Mouse (Mus musculus) left cerebral cortex, postnatal 4 days (tissue): ENCODE measurements around the gene Lrig1. TPM values are rescaled to one million over a fixed set of nuclear protein-coding genes. Genes with fewer than 3 reads are reported as not detected.

Source experiments
- DNase-seq: peaks from one replicate; pipeline ENCODE4 v3.0.0-alpha.2; 2022
- intact Hi-C: fragments of 180-260 bp; cut with DNase I; formaldehyde crosslinking; loops from one replicate; pipeline ENCODE4 v1.15.1; 2025
- total RNA-seq, 2 experiments: library from RNA; stranded (reverse); gene quantifications; 2 replicates each; pipeline ENCODE4 v1.2.3; 2021

Lrig1 gene
- total RNA-seq = 10 to 100 TPM; 28.3 to 32.8 TPM

DNA sequence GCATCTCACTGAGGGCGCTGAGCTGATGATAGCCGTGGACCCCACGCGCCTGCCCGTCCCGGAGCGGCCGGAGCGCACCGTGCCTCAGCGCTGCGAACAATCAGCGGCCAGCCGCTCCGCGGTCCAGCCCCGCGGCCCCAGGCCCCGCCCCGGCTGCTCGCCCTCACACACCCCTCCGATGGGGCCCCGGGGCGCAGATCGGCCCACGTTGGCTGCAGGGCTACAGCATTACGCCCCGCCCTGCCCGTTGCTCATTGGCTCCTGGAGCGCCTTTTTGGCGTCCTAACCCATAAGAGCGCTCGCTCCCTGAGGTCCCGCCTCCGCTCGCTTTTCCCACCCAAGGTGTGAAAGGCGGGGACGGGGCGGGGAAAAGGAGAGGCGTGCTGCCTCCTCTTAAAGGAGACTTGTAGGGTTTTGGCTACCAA is at the start of gene Lrig1:
Gene Lrig1 (minus strand): TSS at position 92 of the 425 bp plus-strand sequence.
- intact Hi-C loops = loop anchor here (5.0 kb wide), 1 partner anchor 267 kb away; no protein-coding TSS in a partner anchor
- peak; percentile 99 for DNase-seq

DNA sequence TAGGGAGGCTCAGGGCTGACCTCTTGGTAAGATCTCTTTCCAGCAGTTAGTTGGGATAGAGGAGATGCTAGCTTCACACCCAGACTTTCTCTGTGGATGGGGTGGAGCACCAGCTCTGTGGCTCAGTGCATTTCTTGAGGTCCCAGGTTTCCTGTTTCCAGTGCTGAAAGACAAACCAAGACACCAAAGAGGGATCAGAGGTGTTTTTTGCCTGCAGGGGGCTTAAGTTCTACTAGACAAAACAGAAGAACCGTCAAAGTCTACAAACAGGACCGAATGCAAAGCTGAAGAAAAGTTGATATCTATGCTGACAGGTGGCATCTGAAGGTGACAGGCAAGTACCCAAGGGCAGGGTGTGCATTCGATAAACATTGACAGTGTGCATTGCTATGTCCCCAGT is 49.7 kb upstream of the Lrig1 start:
- intact Hi-C loops = no loop called here
- DNase-seq = no peak

DNA sequence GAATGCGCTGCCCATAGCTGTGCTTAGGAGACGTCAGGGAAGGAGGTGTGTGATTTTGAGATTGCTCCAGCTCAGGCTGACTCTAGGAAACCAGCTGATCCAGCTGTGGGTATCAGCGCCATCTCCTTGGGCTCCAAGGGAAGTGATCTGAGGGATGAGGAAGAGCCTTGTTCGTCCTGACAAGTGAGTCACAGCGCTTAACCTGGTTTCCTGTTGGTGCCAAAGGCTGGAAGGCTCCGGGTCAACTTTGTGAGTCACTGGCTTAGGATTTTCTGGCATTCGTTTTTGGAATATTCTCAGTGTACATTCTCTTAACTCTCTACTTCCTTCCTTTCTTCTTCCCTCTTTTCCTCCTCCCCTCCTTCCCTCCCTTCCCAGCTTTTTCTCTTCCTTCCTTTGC is 48.4 kb upstream of the Lrig1 start:
- intact Hi-C loops = no loop called here
- no peak for DNase-seq

DNA sequence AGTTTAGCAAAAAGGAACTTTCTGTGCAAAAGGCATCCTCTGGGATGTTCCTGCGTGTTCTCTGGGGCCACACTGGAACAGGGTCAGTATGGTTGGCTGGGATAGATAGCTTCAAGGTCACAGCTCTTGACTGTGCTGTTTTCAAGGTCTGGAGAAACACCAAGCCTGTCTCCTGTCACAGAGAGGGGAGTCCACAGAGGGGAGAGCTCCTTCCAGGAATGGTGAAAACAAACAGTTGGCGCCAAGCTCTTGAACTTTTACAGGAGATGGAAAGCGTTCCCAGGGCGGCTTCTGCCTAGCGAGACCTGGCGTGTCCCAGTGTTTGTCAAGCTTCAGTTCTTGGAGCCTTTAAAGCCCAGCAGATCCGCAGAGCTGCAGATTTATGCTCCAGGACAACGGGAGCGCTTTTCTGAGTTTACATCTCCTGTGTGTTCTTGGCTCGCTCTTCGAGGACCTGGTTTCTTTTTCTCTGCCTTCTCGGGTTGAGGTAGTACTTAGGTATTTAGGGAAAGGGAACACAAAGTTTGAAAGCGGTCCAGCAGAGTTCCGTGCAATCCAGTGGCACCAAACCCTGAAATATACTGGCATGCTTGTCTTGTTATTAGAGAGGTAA is 40.3 kb upstream of the Lrig1 start:
- DNase-seq = no peak
- intact Hi-C loops = no loop called here

DNA sequence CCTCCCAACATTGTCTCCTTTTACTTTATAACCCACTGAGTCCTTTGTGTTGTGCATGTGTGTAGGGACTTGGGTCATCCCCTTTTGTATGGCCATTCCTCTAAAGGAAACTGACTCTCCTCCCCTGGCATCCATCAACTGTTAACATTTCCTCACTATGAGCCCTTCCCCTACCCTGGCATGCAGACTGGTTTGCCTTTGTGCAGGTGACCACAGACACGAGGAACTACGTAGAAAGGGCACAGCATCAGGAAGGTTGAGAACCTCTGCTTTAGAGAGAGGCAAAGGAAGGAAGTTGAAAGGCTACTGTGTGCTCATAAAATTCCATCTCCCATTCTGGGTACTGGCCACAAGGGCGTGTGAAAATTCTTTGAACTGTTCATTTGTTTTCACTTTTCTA is 38.7 kb upstream of the Lrig1 start:
- DNase-seq = no peak
- intact Hi-C loops = no loop called here

DNA sequence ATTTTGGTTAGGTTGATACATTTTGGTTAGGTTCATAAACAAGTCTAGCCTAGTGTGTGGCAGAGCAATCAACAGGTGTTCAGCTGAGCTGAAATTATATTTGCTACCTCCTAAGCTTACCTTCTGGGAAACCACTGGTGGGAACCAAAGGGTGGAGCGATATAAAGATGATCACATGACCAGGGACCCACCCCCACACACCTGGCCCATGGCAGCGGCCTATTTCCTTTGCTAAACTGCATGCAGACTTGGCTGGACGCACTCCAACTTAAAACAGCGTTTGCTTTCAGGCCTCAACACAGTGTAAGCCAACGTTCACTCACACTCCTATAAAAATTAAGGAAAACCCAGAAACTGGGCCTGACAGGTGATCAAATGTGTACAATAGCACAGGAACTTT is 33.9 kb upstream of the Lrig1 start:
- intact Hi-C loops = no loop called here
- DNase-seq = no peak

DNA sequence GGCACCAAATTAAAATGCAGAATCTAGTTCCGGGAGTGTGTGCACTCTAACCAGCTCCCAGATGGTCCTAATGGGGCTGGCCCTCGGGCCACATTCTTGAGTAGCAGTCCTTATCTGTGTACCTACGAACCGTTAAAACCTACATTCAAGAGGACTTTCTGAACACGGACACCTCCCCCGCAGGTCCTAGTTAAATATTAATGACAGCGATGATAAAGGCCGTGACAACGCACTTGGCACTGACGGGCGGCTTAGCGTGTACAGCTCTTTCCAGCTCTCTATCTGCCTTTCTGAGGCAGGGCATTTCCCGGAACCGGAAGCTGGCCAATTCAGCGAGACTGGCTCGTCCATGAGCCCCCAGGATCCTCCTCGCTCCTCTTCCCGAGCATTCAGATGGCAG is 29.9 kb upstream of the Lrig1 start:
- intact Hi-C loops = no loop called here
- DNase-seq = peak; percentile 28

DNA sequence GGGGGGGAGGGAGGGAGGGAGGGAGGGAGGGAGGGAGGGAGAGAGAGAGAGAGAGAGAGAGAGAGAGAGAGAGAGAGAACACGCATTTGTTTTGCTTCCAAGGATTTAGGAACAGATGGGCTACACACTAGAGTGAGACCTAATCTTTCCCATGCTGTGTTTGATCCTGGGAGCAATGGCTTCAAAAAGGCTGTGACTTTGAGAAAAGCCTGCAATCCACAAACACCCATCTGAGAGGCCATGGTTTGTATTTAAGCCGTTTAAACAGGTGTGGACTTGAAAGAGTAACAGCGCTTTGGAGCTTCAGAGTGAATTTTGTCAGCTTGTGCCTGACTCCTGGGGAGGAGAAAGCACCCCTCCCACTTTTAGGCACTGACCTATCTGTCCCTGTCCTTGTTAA is 29.2 kb upstream of the Lrig1 start:
- DNase-seq = no peak
- intact Hi-C loops = no loop called here

DNA sequence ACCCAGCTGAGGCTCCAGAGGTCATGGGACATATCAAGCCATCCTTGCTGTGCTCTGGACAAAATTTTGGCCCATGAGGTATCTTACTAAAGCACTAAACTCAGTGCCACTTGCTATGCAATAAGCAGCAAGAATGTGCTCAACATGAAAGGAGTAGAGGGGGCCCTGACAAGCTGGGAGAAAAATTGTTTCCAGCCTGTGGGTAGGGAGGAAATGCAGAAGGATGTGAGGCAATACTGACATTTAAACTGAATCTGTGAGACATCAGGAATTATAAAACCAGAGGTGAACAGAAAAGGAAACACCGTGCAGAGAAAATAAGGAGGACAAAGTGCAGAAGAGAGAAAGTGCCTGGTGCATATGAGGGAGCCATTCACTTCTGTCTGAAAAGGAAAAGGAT is 24.7 kb upstream of the Lrig1 start:
- intact Hi-C loops = no loop called here
- DNase-seq = no peak

DNA sequence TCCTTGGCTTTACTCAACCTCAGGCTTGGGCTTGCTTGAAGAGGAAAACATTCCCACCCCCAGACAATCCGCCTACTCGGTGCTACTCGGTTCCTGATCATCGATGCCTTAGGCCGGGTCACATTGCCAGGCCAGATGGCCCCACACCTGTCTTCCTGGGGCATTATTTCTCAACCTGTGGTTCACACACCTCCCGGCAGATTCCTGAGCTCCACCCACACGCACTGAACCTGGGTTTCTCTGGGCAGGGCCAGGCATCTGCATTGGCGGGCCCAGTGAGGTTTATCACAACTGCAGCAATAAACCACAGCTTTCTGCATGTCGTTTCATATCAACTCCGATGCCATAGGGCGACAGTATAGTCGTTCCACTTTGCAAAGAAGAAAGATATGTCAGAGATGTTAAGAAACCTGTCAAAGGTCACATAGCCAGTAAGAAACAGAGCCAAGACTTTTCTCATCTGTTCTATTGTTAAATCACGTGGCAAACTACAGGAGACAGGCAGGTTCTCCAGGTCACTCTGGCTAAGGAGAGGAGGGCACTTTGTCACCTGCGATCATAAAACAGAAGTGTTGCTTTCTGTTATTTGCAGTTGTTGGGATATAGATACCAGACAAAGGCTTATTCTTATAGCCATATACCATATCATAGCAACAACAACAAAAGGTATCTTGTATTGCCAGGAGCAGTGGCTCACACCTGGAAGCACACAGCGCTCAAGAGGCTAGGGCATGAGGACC is 18.8 kb upstream of the Lrig1 start:
- intact Hi-C loops = no loop called here
- no peak for DNase-seq

DNA sequence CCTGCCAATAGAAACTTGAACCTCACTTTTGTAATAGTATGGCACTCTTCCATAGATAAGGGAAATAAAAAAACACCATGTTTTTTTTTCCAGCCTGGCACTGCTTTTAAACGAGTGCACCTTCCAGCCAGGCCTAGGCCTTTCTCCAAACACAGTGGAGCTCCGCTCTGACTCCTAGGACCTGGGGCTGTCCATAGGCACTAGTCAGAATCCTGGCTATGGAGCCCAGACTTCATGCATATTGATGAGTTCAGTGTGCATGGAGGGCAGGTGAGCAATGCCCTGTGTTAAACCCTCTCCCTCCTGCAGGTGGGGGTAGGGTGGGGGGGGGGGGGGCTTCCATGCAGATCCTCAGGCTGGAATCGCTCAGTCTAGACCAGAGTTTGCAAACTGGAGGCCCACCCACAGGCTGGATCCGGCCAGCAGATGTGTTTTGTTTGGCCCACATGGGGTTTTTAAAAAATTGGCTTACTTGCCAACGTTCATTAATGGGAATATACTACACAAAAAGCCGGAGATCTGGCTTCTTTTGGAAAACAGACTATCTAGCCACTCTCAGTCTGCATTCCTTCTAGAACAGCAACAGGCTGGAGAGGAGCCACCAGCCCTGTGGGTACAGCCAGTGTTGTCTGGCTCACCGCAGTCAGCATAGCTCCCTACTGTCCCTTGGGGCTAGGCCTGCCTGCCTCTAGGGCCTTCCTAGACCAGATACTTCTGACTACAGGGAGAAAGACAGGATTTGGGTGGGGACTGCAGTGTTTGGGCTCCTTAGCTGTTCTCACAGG is 17.9 kb upstream of the Lrig1 start:
- DNase-seq = peak; percentile 56
- intact Hi-C loops = no loop called here

DNA sequence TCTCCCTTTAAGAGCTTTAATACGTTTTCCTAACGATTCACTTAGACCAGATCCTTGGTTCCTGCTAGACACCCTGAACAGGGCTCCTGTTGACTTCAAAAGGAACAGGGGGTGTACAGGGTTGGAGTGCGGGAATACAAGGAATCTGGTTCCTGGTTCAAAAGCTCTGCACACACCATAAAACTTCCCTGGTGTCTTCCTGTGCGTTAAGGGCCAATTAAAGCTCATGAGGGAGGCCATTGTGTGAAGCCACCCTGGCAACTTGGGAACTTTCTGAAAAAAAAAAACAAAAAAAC is 15.6 kb upstream of the Lrig1 start:
- no peak for DNase-seq
- intact Hi-C loops = no loop called here

DNA sequence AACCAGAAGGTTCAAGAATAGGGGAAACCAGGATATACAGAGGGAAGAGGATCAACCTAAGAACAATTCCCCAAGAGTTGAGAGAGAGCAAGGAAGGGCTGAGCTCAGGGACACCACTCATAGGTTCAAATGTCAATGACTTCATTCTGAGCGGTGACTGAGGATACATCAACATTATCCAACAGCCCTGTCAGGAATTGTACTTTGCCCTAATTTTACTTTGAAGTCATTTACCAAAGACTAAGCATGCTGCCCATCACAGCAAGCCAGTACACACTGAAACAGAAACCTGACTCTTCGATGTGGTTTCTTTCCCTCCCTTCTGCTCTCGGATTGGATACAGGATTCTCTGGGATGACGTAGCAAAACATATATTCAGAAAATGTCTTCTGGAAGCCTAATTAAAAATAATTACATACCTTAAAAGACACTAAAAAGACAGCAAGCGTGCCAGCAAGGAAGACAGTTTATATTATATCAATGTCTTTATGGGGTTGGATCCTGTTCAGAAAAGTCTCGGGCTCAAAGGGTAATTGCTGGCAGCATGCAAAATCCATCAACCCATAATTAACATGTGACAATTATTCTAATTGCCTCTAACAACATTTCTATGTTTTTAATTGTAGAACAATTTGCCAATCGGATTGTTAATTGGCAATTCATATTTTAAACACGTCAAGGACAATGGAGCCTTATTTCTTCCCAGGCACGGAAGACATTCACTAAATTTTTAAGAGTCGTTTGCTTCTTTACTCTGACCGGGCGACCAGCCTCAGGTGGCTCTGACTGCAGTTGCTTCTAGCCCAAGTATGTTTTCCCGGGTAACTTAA is 15.1 kb upstream of the Lrig1 start:
- no peak for DNase-seq
- intact Hi-C loops = no loop called here

DNA sequence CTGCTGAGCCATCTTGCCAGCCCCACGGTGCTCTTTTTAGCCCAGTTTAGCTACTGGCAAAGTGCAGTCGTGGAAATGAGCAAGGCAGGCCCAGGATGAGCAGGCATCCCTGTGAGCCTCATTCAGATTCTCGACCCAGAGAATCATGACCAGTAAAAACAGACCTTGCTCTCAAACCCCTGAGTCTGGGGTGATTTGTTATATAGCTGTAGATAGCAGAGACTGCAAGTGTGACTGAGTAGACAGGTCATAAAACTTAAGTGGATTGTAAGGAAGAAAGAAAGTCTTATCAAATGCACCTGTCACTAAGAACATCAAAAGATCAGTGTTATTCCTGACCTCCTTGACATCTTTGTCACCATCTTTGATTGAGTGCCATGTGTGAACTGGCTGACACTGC is 9.9 kb upstream of the Lrig1 start:
- intact Hi-C loops = no loop called here
- DNase-seq = no peak

DNA sequence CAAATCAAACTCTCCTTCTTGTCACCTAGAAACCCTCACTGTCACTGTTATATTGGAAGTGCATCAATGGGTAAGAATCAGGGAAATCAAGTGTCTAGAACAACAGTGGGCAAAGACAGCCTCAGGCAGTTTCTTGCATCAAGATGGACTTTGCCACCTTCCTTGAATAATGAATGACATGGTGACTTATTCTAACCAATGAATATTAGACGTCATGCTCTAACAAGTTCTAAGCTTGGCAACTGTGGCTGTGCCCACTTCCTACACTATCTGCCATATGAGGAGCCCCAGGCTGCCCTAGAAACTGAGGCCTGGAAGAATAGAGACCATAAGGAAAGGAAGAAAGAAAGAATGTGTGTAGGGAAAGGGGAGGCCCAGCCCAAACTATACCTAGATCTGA is 9.2 kb upstream of the Lrig1 start:
- intact Hi-C loops = no loop called here

DNA sequence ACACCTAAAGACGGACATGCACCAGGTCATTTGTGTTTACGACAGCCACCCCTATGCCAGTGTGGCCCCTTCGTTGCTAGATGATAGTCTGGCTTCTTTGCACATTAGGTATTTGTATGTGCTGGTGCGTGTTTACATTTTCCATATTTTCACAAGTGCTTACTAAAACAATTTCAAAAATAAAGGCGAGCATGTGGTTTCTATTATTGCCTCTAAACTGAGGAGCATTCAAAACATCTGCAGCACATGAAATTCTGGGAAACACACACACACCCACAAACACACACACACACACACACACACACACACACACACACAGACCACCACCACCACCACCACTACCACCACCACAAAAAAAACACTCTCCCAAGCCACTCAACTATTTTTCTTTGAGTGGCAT is 7.3 kb upstream of the Lrig1 start:
- no peak for DNase-seq
- intact Hi-C loops = no loop called here

More for the DNA sequence above, 9.2 kb upstream of the Lrig1 start:
- DNase-seq = no peak

DNA sequence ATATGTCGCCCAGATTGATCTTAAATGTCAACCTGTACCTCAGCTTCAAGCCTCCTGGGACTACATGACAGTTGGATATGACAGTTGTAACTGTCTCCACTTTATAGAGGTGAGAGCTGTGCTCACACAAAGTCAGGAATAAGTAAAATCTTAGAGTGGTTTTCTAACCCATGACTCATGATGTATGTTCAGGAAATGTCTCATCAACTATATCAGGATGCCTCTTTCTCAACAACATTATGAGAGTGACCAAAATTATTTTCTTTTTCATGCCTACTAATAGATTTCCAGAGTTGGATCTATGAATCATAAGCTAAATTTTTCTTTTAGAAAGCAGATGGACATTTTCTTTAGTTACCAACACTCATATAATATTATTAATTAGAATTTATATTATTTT is 6.0 kb upstream of the Lrig1 start:
- intact Hi-C loops = no loop called here
- DNase-seq = no peak

DNA sequence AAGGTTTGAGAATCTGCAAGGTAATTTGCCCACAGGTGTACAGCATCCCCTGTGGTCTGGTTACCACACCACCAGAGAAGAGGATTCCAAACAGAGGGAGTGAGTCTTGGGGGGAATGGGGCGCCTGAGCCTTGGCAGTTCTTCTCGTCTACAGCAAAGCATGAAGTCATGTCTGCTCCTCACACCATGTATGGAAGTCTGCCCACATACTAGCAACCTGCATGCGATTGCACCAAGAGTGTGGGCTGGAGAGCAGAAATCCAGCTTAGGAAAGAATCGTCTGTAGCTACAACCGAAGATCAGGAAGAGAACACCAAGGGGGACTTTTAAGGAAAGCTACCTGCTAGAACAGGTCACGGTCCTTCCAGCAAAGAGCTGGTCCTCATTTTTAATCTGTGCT is 3.0 kb upstream of the Lrig1 start:
- no peak for DNase-seq
- intact Hi-C loops = loop anchor here (5.0 kb wide), 1 partner anchor 264 kb away; no protein-coding TSS in a partner anchor

DNA sequence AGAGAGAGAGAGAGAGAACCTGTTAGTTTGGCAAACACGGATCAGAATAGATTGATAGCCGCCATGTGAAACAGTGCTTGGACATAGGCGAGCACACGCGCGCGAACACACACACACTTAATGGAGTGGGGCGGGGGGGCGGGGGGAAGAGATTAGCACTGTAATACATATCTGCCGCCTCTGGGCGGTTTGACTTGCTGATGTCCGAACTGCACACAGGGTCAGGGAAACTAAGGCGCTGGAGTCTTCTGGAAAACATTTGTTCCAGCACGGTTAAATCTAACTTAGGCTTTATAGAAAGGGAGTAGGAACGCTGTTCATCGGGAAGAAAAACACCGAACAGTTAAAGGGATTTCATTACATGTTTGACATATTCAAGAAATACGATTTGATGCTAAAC is 1.1 kb upstream of the Lrig1 start:
- intact Hi-C loops = loop anchor here (5.0 kb wide), 1 partner anchor 266 kb away; no protein-coding TSS in a partner anchor
- peak; percentile 41 for DNase-seq

DNA sequence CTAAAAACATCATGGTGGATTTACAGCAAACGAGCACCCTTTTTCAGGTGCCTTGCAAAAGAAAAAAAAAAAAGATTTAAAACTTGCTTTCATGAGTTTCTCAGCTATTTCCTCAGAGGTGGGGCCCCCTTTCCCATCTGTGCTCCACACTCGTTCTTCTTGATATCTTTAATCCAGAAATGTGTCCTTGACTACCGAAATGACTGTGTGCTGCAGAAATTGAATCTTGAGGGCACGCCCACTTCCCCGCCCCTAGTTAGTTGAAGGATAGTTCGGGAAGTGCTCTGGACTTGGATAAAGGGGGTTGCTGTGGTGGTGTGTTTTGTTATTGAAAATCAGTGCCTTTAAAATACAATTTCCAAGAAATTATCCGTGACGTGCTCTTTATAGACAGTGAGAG is 654 bp upstream of the Lrig1 start:
- peak; percentile 59 for DNase-seq
- intact Hi-C loops = loop anchor here (5.0 kb wide), 1 partner anchor 267 kb away; no protein-coding TSS in a partner anchor
